Mouse (Mus musculus) liver, embryonic 11.5 days (tissue): Measurements from ENCODE around the gene Bcl2l12. TPM values are rescaled to one million over a fixed set of nuclear protein-coding genes. Genes with fewer than 3 reads are reported as not detected.

Experiments
- ATAC-seq: fragments of 200-750 bp; cut with Nextera tagmentation; replicated peaks from 2 replicates; pipeline ENCODE4 v1.8.0; 2017; ENCODE audit warnings: moderate number of reproducible peaks, mild to moderate bottlenecking, moderate TSS enrichment, moderate library complexity; ENCODE audit not compliant: low FRiP score
- DNase-seq: peaks from one replicate; pipeline ENCODE4 v3.0.0-alpha.2; 2017; ENCODE audit warnings: low spot score
- H3K27ac ChIP-seq: fragments of 300-500 bp; sonication (generic); 2 replicates; pipeline ENCODE4 v1.5.1; 2014; ENCODE audit warnings: mild to moderate bottlenecking, low read depth, low read length, control low read depth
- H3K27me3 ChIP-seq: fragments of 300-500 bp; sonication (generic); replicated peaks from 2 replicates; pipeline ENCODE4 v1.6.1; 2014; ENCODE audit warnings: low read length, mixed read lengths; ENCODE audit not compliant: control insufficient read depth, insufficient read depth
- H3K36me3 ChIP-seq: fragments of 300-500 bp; sonication (generic); 2 replicates; pipeline ENCODE4 v1.6.1; 2014; ENCODE audit warnings: mild to moderate bottlenecking, low read length, moderate library complexity, mixed read lengths; ENCODE audit not compliant: control insufficient read depth, insufficient read depth
- H3K4me1 ChIP-seq: fragments of 300-500 bp; sonication (generic); replicated peaks from 2 replicates; pipeline ENCODE4 v1.6.1; 2014; ENCODE audit warnings: low read length, mixed read lengths; ENCODE audit not compliant: control insufficient read depth, insufficient read depth
- H3K4me2 ChIP-seq: fragments of 300-500 bp; sonication (generic); 2 replicates; pipeline ENCODE4 v1.6.1; 2014; ENCODE audit warnings: mild to moderate bottlenecking, control low read depth, moderate library complexity
- H3K4me3 ChIP-seq: fragments of 300-500 bp; sonication (generic); 2 replicates; pipeline ENCODE4 v1.5.1; 2014; ENCODE audit warnings: low read depth, low read length, control low read depth
- H3K9ac ChIP-seq: fragments of 300-500 bp; sonication (generic); 2 replicates; pipeline ENCODE4 v1.6.1; 2014; ENCODE audit warnings: low read depth, low read length, control low read depth
- H3K9me3 ChIP-seq: fragments of 300-500 bp; sonication (generic); 2 replicates; pipeline ENCODE4 v1.6.1; 2016; ENCODE audit warnings: low read length, inconsistent platforms, mixed read lengths; ENCODE audit not compliant: control insufficient read depth
- WGBS: fragments of 180-500 bp; shearing (Covaris S2); extraction: QIAGEN DNeasy Blood & Tissue Kit; methylation state at CpG from one replicate; pipeline ENCODE4 v1.1.7; 2014; 5-methylcytosine and 5-hydroxymethylcytosine counted together
- polyA plus RNA-seq: library from polyadenylated mRNA; unstranded; fragments of >200 nt; fragmentation: Nextera tagmentation; extraction: Ambion mirVana; gene quantifications from 2 replicates; pipeline ENCODE4 v1.2.1, GENCODE M21; 2014

Bcl2l12 gene
- polyA plus RNA-seq, 1 experiment from 2014 or later: 39.6 TPM

DNA sequence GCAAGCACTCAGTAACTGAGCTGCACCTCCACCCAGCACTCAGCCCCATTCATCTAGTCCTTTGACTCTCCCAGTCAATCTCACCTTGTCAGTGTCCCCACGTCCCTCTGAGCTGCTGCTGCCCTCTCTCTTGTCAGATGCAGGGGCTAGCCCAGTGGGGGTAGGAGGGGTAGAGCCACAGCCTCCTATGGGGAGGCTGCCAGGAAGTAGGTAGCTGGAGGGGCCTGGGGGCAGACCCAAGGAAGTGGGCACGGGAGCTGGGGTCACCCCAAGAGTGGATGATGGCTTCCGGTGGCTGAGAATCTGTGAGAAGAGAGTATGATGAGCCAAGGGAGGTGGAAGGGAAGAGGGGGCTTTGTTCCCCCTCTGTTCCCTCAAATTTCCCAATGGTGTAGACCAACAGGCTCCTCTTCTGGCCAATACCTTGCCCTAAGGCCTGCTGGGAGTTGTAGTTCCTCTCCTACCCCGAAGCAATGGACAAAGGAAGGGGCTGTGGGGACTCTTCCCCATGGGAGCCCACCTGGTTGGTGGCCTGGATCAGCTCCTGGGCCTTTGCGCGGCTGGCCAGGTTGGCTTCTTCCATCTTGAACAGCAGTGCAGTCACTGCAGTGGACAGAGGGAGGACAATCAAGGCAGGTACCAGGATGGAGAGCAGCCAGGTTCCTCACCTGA is 6.9 kb upstream of the Bcl2l12 start:
- ATAC-seq (no peak), DNase-seq (no peak)
- 88% methylated on average over 6 of the region's 6 CpGs for WGBS
- no peak overlapping the region for H3K9ac ChIP-seq
- H3K27me3 ChIP-seq: no peaks in the 10 kb centered on the region
- H3K4me1 ChIP-seq: peaks cover 3% of the 10 kb centered on the region; the same call in 1 of the 2 replicates
- H3K4me3 ChIP-seq: no peak overlapping the region
- no peak overlapping the region for H3K4me2 ChIP-seq
- H3K36me3 ChIP-seq: peaks cover 91% of the 10 kb centered on the region
- H3K27ac ChIP-seq: no peak overlapping the region
- H3K9me3 ChIP-seq: no peaks in the 10 kb centered on the region

DNA sequence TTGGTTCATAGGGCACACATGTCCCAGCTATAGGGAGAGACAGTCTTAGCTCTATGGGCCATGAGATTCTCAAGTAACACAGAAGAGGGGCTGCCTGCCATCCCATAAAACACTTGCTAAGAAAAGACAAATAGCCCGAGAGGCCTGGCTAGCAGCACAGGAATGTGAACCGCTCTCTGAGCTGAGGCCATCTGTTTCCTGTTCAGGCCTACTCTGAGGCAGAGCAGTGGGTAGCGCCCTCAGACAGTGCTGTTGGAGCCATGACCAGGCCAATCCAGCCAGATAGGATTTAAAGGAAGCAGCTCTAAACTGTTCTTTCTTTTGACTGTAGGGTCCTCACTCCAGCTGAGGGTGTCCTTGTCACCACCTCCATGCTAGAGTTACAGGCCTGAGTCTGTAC is 6.0 kb upstream of the Bcl2l12 start:
- Histone ChIP-seq H3K27me3 (no peaks in the 10 kb centered on the region), H3K4me3 (no peak overlapping the region), H3K4me1 (peaks cover 5% of the 10 kb centered on the region), H3K4me2 (no peak overlapping the region), H3K9me3 (no peaks in the 10 kb centered on the region), H3K9ac (no peak overlapping the region), H3K27ac (no peak overlapping the region), H3K36me3 (peaks cover 91% of the 10 kb centered on the region)
- 49% methylated on average over 3 of the region's 3 CpGs for whole genome bisulfite sequencing
- ATAC-seq (no peak), DNase-seq (no peak)

GRCm38 (mm10) chr7:45002440-45002839 is 3.9 kb upstream of the Bcl2l12 start:
- ATAC-seq (no peak), DNase-seq (no peak)
- Histone ChIP-seq H3K27me3 (no peaks in the 10 kb centered on the region), H3K4me1 (peaks cover 20% of the 10 kb centered on the region), H3K9ac (no peak overlapping the region), H3K4me3 (no peak overlapping the region), H3K9me3 (no peaks in the 10 kb centered on the region), H3K4me2 (no peak overlapping the region), H3K36me3 (peaks cover 70% of the 10 kb centered on the region), H3K27ac (no peak overlapping the region)
- 78% methylated on average over 7 of the region's 7 CpGs for WGBS

DNA sequence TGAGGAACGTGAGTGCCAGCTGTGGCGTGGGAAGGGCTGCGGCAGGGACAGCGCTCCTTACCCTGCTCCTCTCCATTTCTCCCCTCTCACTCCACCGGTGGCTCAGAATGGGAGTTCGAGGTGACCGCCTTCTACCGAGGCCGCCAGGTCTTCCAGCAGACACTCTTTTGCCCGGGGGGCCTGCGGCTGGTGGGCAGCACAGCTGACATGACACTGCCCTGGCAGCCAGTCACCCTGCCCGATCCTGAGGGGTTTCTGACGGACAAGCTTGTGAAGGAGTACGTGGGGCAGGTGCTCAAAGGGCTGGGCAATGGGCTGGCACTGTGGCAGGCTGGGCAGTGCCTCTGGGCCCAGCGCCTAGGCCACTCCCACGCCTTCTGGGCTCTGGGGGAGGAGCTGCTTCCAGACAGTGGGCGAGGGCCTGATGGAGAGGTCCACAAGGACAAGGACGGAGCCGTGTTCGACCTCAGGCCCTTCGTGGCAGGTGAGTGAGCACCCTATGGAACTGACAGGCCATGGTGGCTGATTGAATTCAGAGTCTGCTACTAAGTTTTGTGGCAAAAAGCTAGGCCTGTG is 2.1 kb upstream of the Bcl2l12 start:
- Histone ChIP-seq H3K36me3 (peaks cover 54% of the 10 kb centered on the region), H3K27me3 (no peaks in the 10 kb centered on the region), H3K27ac (peak overlapping the region; percentile 8; the same call in 1 of the 2 replicates), H3K4me2 (no peak overlapping the region), H3K4me3 (no peak overlapping the region; the same call in 1 of the 2 replicates), H3K9me3 (no peaks in the 10 kb centered on the region), H3K4me1 (peaks cover 29% of the 10 kb centered on the region), H3K9ac (no peak overlapping the region)
- no peak for ATAC-seq
- WGBS: 88% methylated on average over 21 of the region's 21 CpGs
- DNase-seq: no peak

DNA sequence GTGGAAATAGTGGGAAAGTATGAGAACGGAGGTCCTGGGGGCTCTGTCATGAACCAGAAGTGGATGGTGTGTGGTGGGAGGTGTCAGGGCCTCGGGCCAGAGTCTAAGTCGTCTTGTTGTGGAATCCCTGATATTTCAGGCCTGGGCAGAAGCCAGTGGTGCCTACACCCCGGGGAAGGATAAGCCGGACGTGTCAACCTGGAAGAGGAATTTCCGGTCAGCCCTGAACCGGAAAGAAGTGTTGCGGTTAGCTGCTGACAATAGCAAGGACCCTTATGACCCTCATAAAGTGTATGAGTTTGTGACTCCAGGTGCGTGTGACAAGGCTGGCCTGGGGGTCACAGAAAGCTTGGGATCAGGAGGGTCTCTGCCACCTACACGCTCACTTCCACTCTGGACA is 1.2 kb upstream of the Bcl2l12 start:
- ATAC-seq: no peak
- Histone ChIP-seq H3K4me2 (peak overlapping the region; percentile 99), H3K9ac (peak overlapping the region; percentile 20; the same call in 1 of the 2 replicates)

GRCm38 (mm10) chr7:44997940-44998428 is 528 bp downstream of the Bcl2l12 start:
- H3K4me1 ChIP-seq: peaks cover 29% of the 10 kb centered on the region
- 0 out of 2 replicates have a peak, but pooled peaks have one; percentile 2 for ATAC-seq
- WGBS: 1% methylated on average over 15 of the region's 15 CpGs

More for the DNA sequence above, 1.2 kb upstream of the Bcl2l12 start:
- Histone ChIP-seq H3K4me3 (no peak overlapping the region), H3K27me3 (no peaks in the 10 kb centered on the region), H3K4me1 (peaks cover 29% of the 10 kb centered on the region), H3K27ac (no peak overlapping the region), H3K9me3 (no peaks in the 10 kb centered on the region), H3K36me3 (peaks cover 49% of the 10 kb centered on the region)
- WGBS: 83% methylated on average over 11 of the region's 11 CpGs
- no peak for DNase-seq

DNA sequence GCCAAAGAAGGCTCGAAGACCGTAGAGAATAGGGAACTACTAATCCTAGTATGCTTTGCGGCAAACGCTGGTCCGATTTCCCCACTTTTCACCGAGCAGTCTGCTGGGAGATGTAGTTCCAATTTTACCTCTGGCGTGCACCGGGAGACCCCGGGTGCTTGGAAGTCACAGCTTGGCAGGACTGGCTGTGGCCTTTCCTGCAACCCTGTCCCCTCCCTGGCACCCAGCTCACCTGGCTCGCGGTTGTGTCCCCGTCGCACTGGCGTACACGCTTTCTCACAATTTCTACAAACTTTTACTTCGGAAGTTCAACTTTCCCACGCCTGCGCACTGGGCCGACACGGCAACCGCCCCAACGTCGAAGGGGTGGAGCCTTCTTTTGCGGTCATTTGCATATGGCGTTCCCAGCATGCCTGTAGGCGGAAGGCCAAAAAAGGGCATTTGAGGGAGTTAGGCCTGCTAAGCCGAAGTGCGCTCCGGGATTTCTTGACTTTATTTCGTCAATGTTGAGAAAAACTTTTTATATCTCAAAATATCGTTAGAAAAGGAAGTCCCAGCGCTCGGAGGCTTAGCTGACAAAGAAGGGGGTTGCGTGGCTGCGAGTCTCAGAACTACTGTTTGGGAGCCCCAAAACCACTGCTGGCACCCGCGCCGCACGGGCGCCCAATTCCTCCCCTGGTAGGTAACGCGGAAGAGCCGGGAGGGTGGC is 1.1 kb downstream of the Bcl2l12 start, which contains the start of gene Irf3:
Gene Irf3 (plus strand): TSS at position 418 of the 709 bp plus-strand sequence.
- Histone ChIP-seq H3K4me3 (peak within 1 kb of the TSS; percentile 80), H3K27me3 (no peaks in the 10 kb centered on the region), H3K4me1 (peaks cover 29% of the 10 kb centered on the region), H3K9ac (peak within 1 kb of the TSS; percentile 94), H3K4me2 (peak within 1 kb of the TSS; percentile 99), H3K27ac (peak within 1 kb of the TSS; percentile 94), H3K36me3 (peaks cover 34% of the 10 kb centered on the region), H3K9me3 (no peaks in the 10 kb centered on the region)
- ATAC-seq (peak; percentile 92), DNase-seq (peak; percentile 98)
- under 1% methylated on average over 43 of the region's 43 CpGs for WGBS

More at GRCm38 (mm10) chr7:44997940-44998428, 528 bp downstream of the Bcl2l12 start:
- DNase-seq: no peak
- H3K9me3 ChIP-seq: no peaks in the 10 kb centered on the region
- H3K36me3 ChIP-seq: peaks cover 36% of the 10 kb centered on the region
- no peaks in the 10 kb centered on the region for H3K27me3 ChIP-seq
- H3K4me3 ChIP-seq: peak overlapping the region; percentile 80
- H3K27ac ChIP-seq: peak overlapping the region; percentile 94
- H3K4me2 ChIP-seq: peak overlapping the region; percentile 99
- peak overlapping the region; percentile 94 for H3K9ac ChIP-seq

- no peaks in the 10 kb centered on the region for H3K9me3 ChIP-seq
- peak overlapping the region; percentile 94 for H3K27ac ChIP-seq
- whole genome bisulfite sequencing: 15% methylated on average over 10 of the region's 10 CpGs
- peak overlapping the region; percentile 99 for H3K4me2 ChIP-seq
- H3K4me1 ChIP-seq: peaks cover 29% of the 10 kb centered on the region
- H3K4me3 ChIP-seq: peak overlapping the region; percentile 80
- H3K36me3 ChIP-seq: peaks cover 29% of the 10 kb centered on the region
- peak overlapping the region; percentile 94 for H3K9ac ChIP-seq
- no peak for DNase-seq
- no peak for ATAC-seq
- no peaks in the 10 kb centered on the region for H3K27me3 ChIP-seq
These were observed 1.8 kb downstream of the Bcl2l12 start for GRCm38 (mm10) chr7:44996672-44997071.
